Mouse (Mus musculus): ENCODE measurements around the gene Pik3c2a. TPM values are rescaled to one million over a fixed set of nuclear protein-coding genes. Genes with fewer than 3 reads are reported as not detected.

The Pik3c2a gene
- polyA plus RNA-seq (2015; fragmentation: Nextera tagmentation; extraction: Ambion mirVana), result 13.8 and 16.7 TPM in 2 replicates

- ATAC-seq (ENCODE audit: low FRiP score, low read depth), result peak; percentile 100
- Histone ChIP-seq H3K27ac (replicated peaks) (peak within 1 kb of the TSS; percentile 93), H3K4me2 (peak within 1 kb of the TSS; percentile 88), H3K27me3 (no peaks in the 10 kb centered on the region), H3K4me3 (peak within 1 kb of the TSS; percentile 99), H3K36me3 (no peaks in the 10 kb centered on the region), H3K9ac (peak within 1 kb of the TSS; percentile 82), H3K4me1 (replicated peaks) (peaks cover 33% of the 10 kb centered on the region), H3K9me3 (no peaks in the 10 kb centered on the region)
- WGBS, result under 1% methylated on average over 65 of the region's 72 CpGs
Measured at GRCm38 (mm10) chr7:116443004-116443696, at the start of gene Pik3c2a. Gene Pik3c2a (minus strand): TSS chr7:116443449.

GRCm38 (mm10) chr7:116491113-116491512 is 47.9 kb upstream of the Pik3c2a start:
- ATAC-seq (ENCODE audit: low FRiP score, low read depth), result no peak
- no peak overlapping the region for H3K4me3 ChIP-seq
- no peak overlapping the region for H3K4me2 ChIP-seq
- no peaks in the 10 kb centered on the region for H3K9me3 ChIP-seq
- H3K27ac ChIP-seq (replicated peaks), result no peak overlapping the region
- H3K27me3 ChIP-seq, result no peaks in the 10 kb centered on the region
- 91% methylated on average over 4 of the region's 4 CpGs for WGBS
- H3K4me1 ChIP-seq (replicated peaks), result no peaks in the 10 kb centered on the region
- H3K36me3 ChIP-seq, result no peaks in the 10 kb centered on the region
- H3K9ac ChIP-seq, result no peak overlapping the region

GRCm38 (mm10) chr7:116485062-116485601 is 41.9 kb upstream of the Pik3c2a start:
- H3K4me3 ChIP-seq, result no peak overlapping the region
- H3K9ac ChIP-seq, result no peak overlapping the region
- H3K36me3 ChIP-seq, result no peaks in the 10 kb centered on the region
- no peaks in the 10 kb centered on the region for H3K27me3 ChIP-seq
- 88% methylated on average over 1 of the region's 1 CpGs for WGBS
- no peak overlapping the region for H3K4me2 ChIP-seq
- no peak overlapping the region for H3K27ac ChIP-seq (replicated peaks)
- no peak for ATAC-seq (ENCODE audit: low FRiP score, low read depth)
- no peaks in the 10 kb centered on the region for H3K4me1 ChIP-seq (replicated peaks)
- no peaks in the 10 kb centered on the region for H3K9me3 ChIP-seq

GRCm38 (mm10) chr7:116484213-116484612 is 41.0 kb upstream of the Pik3c2a start:
- H3K4me1 ChIP-seq (replicated peaks), result no peaks in the 10 kb centered on the region
- no peak overlapping the region for H3K9ac ChIP-seq
- H3K36me3 ChIP-seq, result no peaks in the 10 kb centered on the region
- H3K4me2 ChIP-seq, result no peak overlapping the region
- H3K9me3 ChIP-seq, result no peaks in the 10 kb centered on the region
- H3K27me3 ChIP-seq, result no peaks in the 10 kb centered on the region
- H3K4me3 ChIP-seq, result no peak overlapping the region
- WGBS, result 90% methylated on average over 5 of the region's 5 CpGs
- ATAC-seq (ENCODE audit: low FRiP score, low read depth), result no peak
- no peak overlapping the region for H3K27ac ChIP-seq (replicated peaks)

GRCm38 (mm10) chr7:116483782-116484181 is 40.5 kb upstream of the Pik3c2a start:
- Histone ChIP-seq H3K4me1 (replicated peaks) (no peaks in the 10 kb centered on the region), H3K4me2 (no peak overlapping the region), H3K27ac (replicated peaks) (no peak overlapping the region), H3K36me3 (no peaks in the 10 kb centered on the region), H3K9ac (no peak overlapping the region), H3K4me3 (no peak overlapping the region), H3K27me3 (no peaks in the 10 kb centered on the region), H3K9me3 (no peaks in the 10 kb centered on the region)
- no peak for ATAC-seq (ENCODE audit: low FRiP score, low read depth)
- 86% methylated on average over 5 of the region's 5 CpGs for WGBS

- Histone ChIP-seq H3K4me1 (replicated peaks) (no peaks in the 10 kb centered on the region), H3K9ac (no peak overlapping the region), H3K27ac (replicated peaks) (no peak overlapping the region), H3K4me3 (no peak overlapping the region), H3K27me3 (no peaks in the 10 kb centered on the region), H3K9me3 (no peaks in the 10 kb centered on the region), H3K4me2 (no peak overlapping the region), H3K36me3 (no peaks in the 10 kb centered on the region)
- 75% methylated on average over 1 of the region's 1 CpGs for WGBS
- no peak for ATAC-seq (ENCODE audit: low FRiP score, low read depth)
Measured at GRCm38 (mm10) chr7:116483106-116483505, 39.9 kb upstream of the Pik3c2a start.

- 90% methylated on average over 5 of the region's 5 CpGs for WGBS
- no peak overlapping the region for H3K4me2 ChIP-seq
- no peak overlapping the region for H3K4me3 ChIP-seq
Measured at GRCm38 (mm10) chr7:116476264-116476663, 33.0 kb upstream of the Pik3c2a start.

GRCm38 (mm10) chr7:116475836-116476235 is 32.6 kb upstream of the Pik3c2a start:
- Histone ChIP-seq H3K36me3 (no peaks in the 10 kb centered on the region), H3K4me2 (no peak overlapping the region), H3K4me3 (no peak overlapping the region), H3K27me3 (no peaks in the 10 kb centered on the region), H3K27ac (replicated peaks) (no peak overlapping the region), H3K9me3 (no peaks in the 10 kb centered on the region), H3K4me1 (replicated peaks) (no peaks in the 10 kb centered on the region), H3K9ac (no peak overlapping the region)
- ATAC-seq (ENCODE audit: low FRiP score, low read depth), result no peak

More at GRCm38 (mm10) chr7:116476264-116476663, 33.0 kb upstream of the Pik3c2a start:
- no peaks in the 10 kb centered on the region for H3K9me3 ChIP-seq
- no peaks in the 10 kb centered on the region for H3K4me1 ChIP-seq (replicated peaks)
- H3K9ac ChIP-seq, result no peak overlapping the region
- no peak for ATAC-seq (ENCODE audit: low FRiP score, low read depth)
- no peaks in the 10 kb centered on the region for H3K27me3 ChIP-seq
- no peaks in the 10 kb centered on the region for H3K36me3 ChIP-seq
- H3K27ac ChIP-seq (replicated peaks), result no peak overlapping the region

GRCm38 (mm10) chr7:116462114-116462513 is 18.9 kb upstream of the Pik3c2a start:
- Histone ChIP-seq H3K9ac (no peak overlapping the region), H3K27me3 (no peaks in the 10 kb centered on the region), H3K4me3 (no peak overlapping the region), H3K36me3 (no peaks in the 10 kb centered on the region), H3K27ac (replicated peaks) (no peak overlapping the region), H3K4me2 (no peak overlapping the region), H3K4me1 (replicated peaks) (no peaks in the 10 kb centered on the region), H3K9me3 (no peaks in the 10 kb centered on the region)
- 57% methylated on average over 8 of the region's 8 CpGs for WGBS
- no peak for ATAC-seq (ENCODE audit: low FRiP score, low read depth)

GRCm38 (mm10) chr7:116458985-116459441 is 15.8 kb upstream of the Pik3c2a start:
- Histone ChIP-seq H3K4me1 (replicated peaks) (no peaks in the 10 kb centered on the region), H3K36me3 (no peaks in the 10 kb centered on the region), H3K4me3 (no peak overlapping the region), H3K27ac (replicated peaks) (no peak overlapping the region), H3K9me3 (no peaks in the 10 kb centered on the region), H3K27me3 (no peaks in the 10 kb centered on the region), H3K4me2 (no peak overlapping the region), H3K9ac (no peak overlapping the region)
- WGBS, result 34% methylated on average over 3 of the region's 3 CpGs
- ATAC-seq (ENCODE audit: low FRiP score, low read depth), result no peak

- no peak overlapping the region for H3K4me3 ChIP-seq
- no peaks in the 10 kb centered on the region for H3K9me3 ChIP-seq
- no peaks in the 10 kb centered on the region for H3K27me3 ChIP-seq
- H3K9ac ChIP-seq, result no peak overlapping the region
- WGBS, result 87% methylated on average over 6 of the region's 6 CpGs
- ATAC-seq (ENCODE audit: low FRiP score, low read depth), result no peak
- H3K27ac ChIP-seq (replicated peaks), result no peak overlapping the region
- H3K36me3 ChIP-seq, result no peaks in the 10 kb centered on the region
- no peaks in the 10 kb centered on the region for H3K4me1 ChIP-seq (replicated peaks)
- H3K4me2 ChIP-seq, result no peak overlapping the region
Measured at GRCm38 (mm10) chr7:116457391-116457790, 14.1 kb upstream of the Pik3c2a start.

GRCm38 (mm10) chr7:116456964-116457363 is 13.7 kb upstream of the Pik3c2a start:
- 86% methylated on average over 4 of the region's 4 CpGs for WGBS
- Histone ChIP-seq H3K4me3 (no peak overlapping the region), H3K27ac (replicated peaks) (no peak overlapping the region), H3K4me2 (no peak overlapping the region), H3K27me3 (no peaks in the 10 kb centered on the region), H3K36me3 (no peaks in the 10 kb centered on the region), H3K9ac (no peak overlapping the region), H3K4me1 (replicated peaks) (no peaks in the 10 kb centered on the region), H3K9me3 (no peaks in the 10 kb centered on the region)
- no peak for ATAC-seq (ENCODE audit: low FRiP score, low read depth)

Measured in hindbrain, embryonic 15.5 days (tissue).